Mouse (Mus musculus): ENCODE measurements at regions not wholly inside any gene's neighbourhood (a gene's known extent, or its start where the extent isn't known, plus 50 kb on each side); places are given as distances from the start of the nearest gene placed in this dataset.

DNA sequence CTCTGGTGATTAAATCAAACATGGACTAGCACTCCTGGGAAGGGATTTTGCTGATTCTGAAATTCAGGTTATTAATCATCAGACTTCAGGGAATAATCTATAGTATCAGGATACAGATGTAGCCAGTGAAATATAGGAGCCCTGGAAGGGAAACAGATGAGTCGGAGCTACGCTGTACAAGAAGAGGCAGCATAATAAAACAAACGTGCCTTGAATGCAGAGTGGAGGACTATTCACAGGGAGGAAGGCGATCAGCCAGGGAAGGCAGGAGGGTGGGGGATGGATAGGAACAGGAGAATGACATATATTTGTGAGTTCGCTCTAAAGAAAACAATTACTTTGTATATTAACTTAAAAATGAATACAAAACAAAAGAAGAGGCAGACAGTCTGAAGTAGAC is 286.6 kb upstream of the Got2 start:
- H3K27me3 ChIP-seq (ENCODE audit: control insufficient read depth, insufficient read depth, low read length): no peaks in the 10 kb centered on the region
- no peak overlapping the region for H3K4me3 ChIP-seq (ENCODE audit: control insufficient read depth, low read depth, low read length)
- H3K4me1 ChIP-seq (ENCODE audit: control insufficient read depth, insufficient read depth, low read length): no peaks in the 10 kb centered on the region
- no peak for TF ChIP-seq POLR2A (IDR thresholded peaks at IDR 0.05; ENCODE audit: control insufficient read depth, low read depth, low read length)
- TF ChIP-seq CTCF (IDR thresholded peaks at IDR 0.05; ENCODE audit: control insufficient read depth, insufficient read depth, insufficient replicate concordance, low read depth, low read length): no peak
- H3K27ac ChIP-seq (ENCODE audit: control insufficient read depth, insufficient read depth, low read depth, low read length): no peak overlapping the region
- H3K36me3 ChIP-seq (ENCODE audit: control insufficient read depth, insufficient read depth, low read length): no peaks in the 10 kb centered on the region

DNA sequence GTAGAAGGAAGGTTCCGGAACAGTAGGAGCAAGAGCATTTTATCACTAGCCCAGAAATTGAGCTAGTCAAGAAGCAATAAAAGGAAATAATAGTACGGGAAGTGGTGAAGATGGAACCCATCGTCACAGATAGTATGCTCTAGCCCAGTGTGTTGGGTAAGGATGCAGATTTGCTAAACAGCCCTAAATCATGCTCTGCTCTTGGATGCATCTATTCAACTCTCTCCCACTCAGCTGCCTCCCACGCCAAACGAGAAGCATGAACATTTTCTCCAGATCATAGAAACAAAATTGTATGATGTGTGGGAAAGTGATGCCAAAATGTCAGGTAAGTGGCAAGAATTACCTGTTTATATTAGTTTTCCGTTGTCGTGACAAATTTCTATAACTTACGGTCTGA is 276.6 kb upstream of the Got2 start:
- H3K27me3 ChIP-seq (ENCODE audit: control insufficient read depth, insufficient read depth, low read length): no peaks in the 10 kb centered on the region
- no peak overlapping the region for H3K27ac ChIP-seq (ENCODE audit: control insufficient read depth, insufficient read depth, low read depth, low read length)
- no peak overlapping the region for H3K4me3 ChIP-seq (ENCODE audit: control insufficient read depth, low read depth, low read length)
- TF ChIP-seq CTCF (IDR thresholded peaks at IDR 0.05; ENCODE audit: control insufficient read depth, insufficient read depth, insufficient replicate concordance, low read depth, low read length) (no peak), POLR2A (IDR thresholded peaks at IDR 0.05; ENCODE audit: control insufficient read depth, low read depth, low read length) (no peak)
- H3K36me3 ChIP-seq (ENCODE audit: control insufficient read depth, insufficient read depth, low read length): no peaks in the 10 kb centered on the region
- H3K4me1 ChIP-seq (ENCODE audit: control insufficient read depth, insufficient read depth, low read length): no peaks in the 10 kb centered on the region

DNA sequence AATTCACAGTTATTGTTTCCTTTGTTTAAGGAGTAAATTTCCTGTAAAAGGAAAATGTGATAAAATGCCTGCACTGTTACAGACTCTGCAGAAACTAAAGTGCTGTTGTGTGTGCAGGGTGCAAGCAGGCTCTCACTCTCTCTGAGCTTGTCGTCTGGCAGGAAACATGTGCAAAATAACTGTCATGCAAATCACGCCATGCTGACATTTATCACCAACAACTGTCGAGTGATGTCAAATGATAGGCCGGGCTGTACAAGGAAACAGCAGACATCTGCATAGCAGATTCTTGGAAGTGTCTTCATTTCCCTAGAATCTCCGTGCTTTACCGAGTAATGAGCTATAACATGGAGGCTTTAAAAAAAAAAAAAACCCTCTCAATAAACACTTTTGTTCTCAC is 271.6 kb upstream of the Got2 start:
- no peak overlapping the region for H3K27ac ChIP-seq (ENCODE audit: control insufficient read depth, insufficient read depth, low read depth, low read length)
- no peaks in the 10 kb centered on the region for H3K36me3 ChIP-seq (ENCODE audit: control insufficient read depth, insufficient read depth, low read length)
- H3K27me3 ChIP-seq (ENCODE audit: control insufficient read depth, insufficient read depth, low read length): no peaks in the 10 kb centered on the region
- H3K4me1 ChIP-seq (ENCODE audit: control insufficient read depth, insufficient read depth, low read length): no peaks in the 10 kb centered on the region
- TF ChIP-seq CTCF (IDR thresholded peaks at IDR 0.05; ENCODE audit: control insufficient read depth, insufficient read depth, insufficient replicate concordance, low read depth, low read length) (no peak), POLR2A (IDR thresholded peaks at IDR 0.05; ENCODE audit: control insufficient read depth, low read depth, low read length) (no peak)
- H3K4me3 ChIP-seq (ENCODE audit: control insufficient read depth, low read depth, low read length): no peak overlapping the region

DNA sequence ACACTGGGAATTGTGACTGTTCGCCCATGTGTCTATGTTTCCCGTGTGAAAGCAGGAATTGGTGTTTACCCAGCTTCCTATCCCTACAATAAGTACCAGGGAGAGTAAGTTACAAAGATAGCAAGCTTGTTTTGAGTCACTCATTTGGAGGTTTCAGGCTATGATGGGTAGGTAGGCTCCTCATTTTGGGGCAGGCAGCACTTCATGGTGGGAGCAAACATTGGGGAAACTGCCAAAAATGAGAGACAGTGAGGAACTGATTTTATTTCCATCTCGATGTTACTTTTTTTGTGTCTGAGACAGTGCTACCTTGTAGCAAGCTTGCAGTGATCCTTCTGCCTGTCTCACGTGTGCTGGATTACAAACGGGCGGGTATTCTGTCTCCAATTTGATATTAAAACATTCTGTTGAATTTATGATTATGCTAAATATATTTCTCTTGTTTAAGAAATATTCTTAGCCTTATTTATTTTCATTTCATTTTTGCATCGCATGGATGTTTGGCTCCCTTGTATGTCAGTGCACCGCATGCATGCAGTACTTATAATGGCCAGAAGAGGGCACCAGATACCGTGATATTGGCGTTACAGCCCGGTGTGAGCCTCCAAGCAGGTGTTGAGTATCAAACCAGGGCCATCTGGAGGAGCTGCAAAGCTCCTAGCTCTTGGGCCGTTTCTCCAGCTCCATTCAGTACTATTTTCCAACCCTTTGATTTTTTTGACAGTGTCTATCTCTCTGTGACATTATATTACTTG is 264.3 kb upstream of the Got2 start:
- H3K27ac ChIP-seq (ENCODE audit: control insufficient read depth, insufficient read depth, low read depth, low read length): no peak overlapping the region
- TF ChIP-seq POLR2A (IDR thresholded peaks at IDR 0.05; ENCODE audit: control insufficient read depth, low read depth, low read length): no peak
- peak; percentile 93; the same call in 1 of the 2 replicates for TF ChIP-seq CTCF (IDR thresholded peaks at IDR 0.05; ENCODE audit: control insufficient read depth, insufficient read depth, insufficient replicate concordance, low read depth, low read length)
- H3K27me3 ChIP-seq (ENCODE audit: control insufficient read depth, insufficient read depth, low read length): no peaks in the 10 kb centered on the region
- H3K4me3 ChIP-seq (ENCODE audit: control insufficient read depth, low read depth, low read length): no peak overlapping the region
- peaks cover 4% of the 10 kb centered on the region for H3K4me1 ChIP-seq (ENCODE audit: control insufficient read depth, insufficient read depth, low read length)
- H3K36me3 ChIP-seq (ENCODE audit: control insufficient read depth, insufficient read depth, low read length): no peaks in the 10 kb centered on the region

DNA sequence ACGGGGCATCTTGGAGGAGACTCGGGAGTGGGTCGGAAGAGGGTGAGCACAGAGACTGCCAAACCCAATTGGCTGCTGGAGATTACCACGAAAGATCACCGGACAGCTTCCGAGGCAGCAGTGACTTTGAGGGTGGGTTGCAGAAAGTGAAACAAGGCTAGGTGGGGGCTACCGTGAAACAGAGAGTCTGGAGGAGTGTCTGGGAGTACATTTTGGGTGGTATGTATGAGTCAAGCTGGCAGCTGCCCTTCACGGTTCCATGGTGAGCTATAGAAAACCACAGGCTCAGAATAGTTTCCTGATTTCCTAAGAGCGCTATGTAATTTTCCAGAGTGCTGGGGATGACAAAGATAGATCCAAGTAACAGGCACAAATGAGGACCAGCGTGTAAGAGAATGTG is 263.7 kb upstream of the Got2 start:
- H3K36me3 ChIP-seq (ENCODE audit: control insufficient read depth, insufficient read depth, low read length): no peaks in the 10 kb centered on the region
- no peaks in the 10 kb centered on the region for H3K27me3 ChIP-seq (ENCODE audit: control insufficient read depth, insufficient read depth, low read length)
- peaks cover 4% of the 10 kb centered on the region for H3K4me1 ChIP-seq (ENCODE audit: control insufficient read depth, insufficient read depth, low read length)
- no peak overlapping the region for H3K4me3 ChIP-seq (ENCODE audit: control insufficient read depth, low read depth, low read length)
- no peak overlapping the region for H3K27ac ChIP-seq (ENCODE audit: control insufficient read depth, insufficient read depth, low read depth, low read length)
- TF ChIP-seq CTCF (IDR thresholded peaks at IDR 0.05; ENCODE audit: control insufficient read depth, insufficient read depth, insufficient replicate concordance, low read depth, low read length) (no peak), POLR2A (IDR thresholded peaks at IDR 0.05; ENCODE audit: control insufficient read depth, low read depth, low read length) (no peak)

DNA sequence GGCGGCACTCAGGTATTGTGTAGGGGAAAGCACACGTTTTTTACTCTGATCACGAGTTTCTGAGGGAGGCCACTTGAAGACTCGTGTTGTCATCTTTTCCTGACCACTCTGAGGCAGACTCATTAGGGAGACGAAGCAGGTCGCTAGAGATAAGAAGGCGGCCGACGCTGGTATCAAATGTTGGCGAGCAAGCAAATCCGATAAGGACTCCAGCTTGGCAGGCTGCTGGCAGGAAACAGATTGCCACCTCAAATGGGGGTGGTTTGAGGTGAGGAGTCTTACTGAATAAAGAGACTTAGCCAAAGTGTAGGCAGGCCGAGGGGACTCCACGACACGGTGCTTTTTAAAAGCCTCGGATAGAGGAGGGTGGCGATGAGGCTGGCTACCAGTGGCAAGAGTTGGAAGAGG is 262.7 kb upstream of the Got2 start:
- H3K27me3 ChIP-seq (ENCODE audit: control insufficient read depth, insufficient read depth, low read length): no peaks in the 10 kb centered on the region
- no peaks in the 10 kb centered on the region for H3K36me3 ChIP-seq (ENCODE audit: control insufficient read depth, insufficient read depth, low read length)
- H3K27ac ChIP-seq (ENCODE audit: control insufficient read depth, insufficient read depth, low read depth, low read length): no peak overlapping the region
- TF ChIP-seq CTCF (IDR thresholded peaks at IDR 0.05; ENCODE audit: control insufficient read depth, insufficient read depth, insufficient replicate concordance, low read depth, low read length) (no peak), POLR2A (IDR thresholded peaks at IDR 0.05; ENCODE audit: control insufficient read depth, low read depth, low read length) (no peak)
- peaks cover 4% of the 10 kb centered on the region for H3K4me1 ChIP-seq (ENCODE audit: control insufficient read depth, insufficient read depth, low read length)
- H3K4me3 ChIP-seq (ENCODE audit: control insufficient read depth, low read depth, low read length): no peak overlapping the region

DNA sequence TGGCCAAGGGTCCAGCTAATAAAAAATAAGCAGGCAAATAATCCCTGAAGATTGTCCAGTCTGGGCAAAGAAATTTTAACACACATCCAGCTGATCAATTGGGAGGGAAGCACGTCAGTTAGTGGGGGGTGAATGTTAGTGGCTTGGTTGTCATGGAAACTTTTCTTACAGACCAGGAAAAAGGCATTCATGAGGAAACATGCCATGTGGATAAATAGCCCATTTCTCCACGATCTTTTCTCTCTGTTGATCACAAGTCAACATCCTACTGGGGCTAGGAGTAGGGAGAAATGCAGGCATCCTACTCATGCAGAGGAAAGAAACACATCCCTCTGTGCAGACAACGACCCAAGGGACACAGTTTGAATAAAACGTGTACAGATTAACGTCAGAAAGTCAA is 243.8 kb upstream of the Got2 start:
- Histone ChIP-seq H3K4me3 (ENCODE audit: control insufficient read depth, low read depth, low read length) (no peak overlapping the region), H3K36me3 (ENCODE audit: control insufficient read depth, insufficient read depth, low read length) (no peaks in the 10 kb centered on the region), H3K27me3 (ENCODE audit: control insufficient read depth, insufficient read depth, low read length) (no peaks in the 10 kb centered on the region), H3K4me1 (ENCODE audit: control insufficient read depth, insufficient read depth, low read length) (no peaks in the 10 kb centered on the region), H3K27ac (ENCODE audit: control insufficient read depth, insufficient read depth, low read depth, low read length) (no peak overlapping the region)
- TF ChIP-seq CTCF (IDR thresholded peaks at IDR 0.05; ENCODE audit: control insufficient read depth, insufficient read depth, insufficient replicate concordance, low read depth, low read length) (no peak), POLR2A (IDR thresholded peaks at IDR 0.05; ENCODE audit: control insufficient read depth, low read depth, low read length) (no peak)
